Mouse (Mus musculus) stomach, postnatal 0 days (tissue): ENCODE data around the gene Rft1. TPM values are rescaled to one million over a fixed set of nuclear protein-coding genes. Genes with fewer than 3 reads are reported as not detected.

Source experiments
- ATAC-seq: fragments of 200-750 bp; cut with Nextera tagmentation; 2 replicates; pipeline ENCODE4 v1.8.0; 2017; ENCODE audit not compliant: low FRiP score, low TSS enrichment
- DNase-seq: peaks from one replicate; pipeline ENCODE4 v3.0.0-alpha.2; 2016; ENCODE audit warnings: low spot score
- H3K27ac ChIP-seq: fragments of 300-500 bp; sonication (generic); replicated peaks from 2 replicates; pipeline ENCODE4 v1.5.1; 2014; ENCODE audit warnings: mild to moderate bottlenecking, control low read depth
- H3K27me3 ChIP-seq: fragments of 300-500 bp; sonication (generic); 2 replicates; pipeline ENCODE4 v1.6.1; 2014; ENCODE audit warnings: low read length; ENCODE audit not compliant: control insufficient read depth, insufficient read depth
- H3K36me3 ChIP-seq: fragments of 300-500 bp; sonication (generic); 2 replicates; pipeline ENCODE4 v1.6.1; 2014; ENCODE audit warnings: low read length, mixed read lengths; ENCODE audit not compliant: control insufficient read depth, insufficient read depth
- H3K4me1 ChIP-seq: fragments of 300-500 bp; sonication (generic); replicated peaks from 2 replicates; pipeline ENCODE4 v1.6.1; 2014; ENCODE audit warnings: antibody characterized with exemption; ENCODE audit not compliant: control insufficient read depth, insufficient read depth
- H3K4me2 ChIP-seq: fragments of 300-500 bp; sonication (generic); replicated peaks from 2 replicates; pipeline ENCODE4 v1.6.1; 2014; ENCODE audit warnings: low read depth, mild to moderate bottlenecking, control low read depth, moderate library complexity
- H3K4me3 ChIP-seq: fragments of 300-500 bp; sonication (generic); 2 replicates; pipeline ENCODE4 v1.5.1; 2014; ENCODE audit warnings: low read depth, low read length, control low read depth
- H3K9ac ChIP-seq: fragments of 300-500 bp; sonication (generic); 2 replicates; pipeline ENCODE4 v1.6.1; 2014; ENCODE audit warnings: mild to moderate bottlenecking, low read length, control low read depth, mixed read lengths
- H3K9me3 ChIP-seq: fragments of 300-500 bp; sonication (generic); 2 replicates; pipeline ENCODE4 v1.6.1; 2016; ENCODE audit warnings: low read length; ENCODE audit not compliant: control insufficient read depth
- CTCF ChIP-seq: IDR thresholded peaks from 2 replicates; pipeline ENCODE4 v1.5.1; 2016; ENCODE audit warnings: antibody characterized with exemption, low read depth, mild to moderate bottlenecking, moderate library complexity
- EP300 ChIP-seq: optimal IDR thresholded peaks from 2 replicates; pipeline ENCODE3; 2016; ENCODE audit warnings: antibody characterized with exemption
- WGBS: fragments of 180-500 bp; shearing (Covaris S2); extraction: QIAGEN DNeasy Blood & Tissue Kit; methylation state at CpG from one replicate; pipeline ENCODE4 v1.1.7; 2014; 5-methylcytosine and 5-hydroxymethylcytosine counted together
- polyA plus RNA-seq: library from polyadenylated mRNA; unstranded; fragments of >200 nt; fragmentation: Nextera tagmentation; extraction: Ambion mirVana; gene quantifications from 2 replicates; pipeline ENCODE4 v1.2.1, GENCODE M21; 2015

The Rft1 gene
- 12.1 and 12.3 TPM in 2 replicates for polyA plus RNA-seq

DNA sequence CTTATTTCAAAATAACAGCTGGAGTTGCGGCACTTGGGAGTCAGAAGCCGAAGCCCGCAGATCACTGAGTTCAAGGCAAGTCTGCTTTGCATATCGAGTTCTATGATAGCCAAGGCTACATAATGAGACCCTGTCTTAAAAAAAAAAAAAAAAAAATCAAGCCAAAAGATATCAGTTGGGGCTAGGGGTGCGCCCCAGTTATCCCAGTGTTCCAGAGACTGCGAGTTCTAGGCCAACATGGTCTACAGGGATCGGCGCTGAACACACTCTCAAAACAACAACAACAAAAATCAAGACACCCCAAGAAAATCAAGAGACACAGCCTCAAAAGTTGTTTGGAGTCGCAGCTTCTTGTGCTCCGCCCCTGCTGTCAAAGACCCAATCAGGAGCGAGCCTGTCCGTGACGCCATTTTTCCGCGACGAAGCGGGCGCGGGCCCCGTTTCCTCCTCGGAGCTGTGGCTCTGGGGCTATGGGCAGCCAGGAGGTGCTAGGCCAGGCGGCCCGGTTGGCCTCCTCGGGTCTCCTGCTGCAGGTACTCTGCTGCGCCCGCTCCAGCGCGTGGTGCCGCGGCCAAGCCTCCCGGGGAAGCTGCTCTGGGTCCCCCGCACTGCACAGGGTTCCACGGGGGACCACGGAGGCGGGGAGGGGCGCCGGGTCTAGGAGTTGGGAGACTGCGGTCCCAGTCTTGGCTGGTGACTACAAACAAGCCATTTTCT lies at the start of gene Rft1:
Gene Rft1, plus strand, starts transcription at position 418 of the 717 bp plus-strand sequence.
- TF ChIP-seq CTCF (peak; percentile 54), EP300 (no peak)
- Histone ChIP-seq H3K4me1 (0 out of 2 replicates have a peak, but pooled peaks cover 3% of the 10 kb centered on the region), H3K4me3 (peak within 1 kb of the TSS; percentile 95), H3K4me2 (peak within 1 kb of the TSS; percentile 65), H3K36me3 (no peaks in the 10 kb centered on the region), H3K27ac (peak within 1 kb of the TSS; percentile 96), H3K9me3 (no peaks in the 10 kb centered on the region), H3K9ac (peak within 1 kb of the TSS; percentile 100), H3K27me3 (no peaks in the 10 kb centered on the region)
- DNase-seq, result peak; percentile 99
- peak; percentile 87 for ATAC-seq
- 3% methylated on average over 38 of the region's 38 CpGs for WGBS

DNA sequence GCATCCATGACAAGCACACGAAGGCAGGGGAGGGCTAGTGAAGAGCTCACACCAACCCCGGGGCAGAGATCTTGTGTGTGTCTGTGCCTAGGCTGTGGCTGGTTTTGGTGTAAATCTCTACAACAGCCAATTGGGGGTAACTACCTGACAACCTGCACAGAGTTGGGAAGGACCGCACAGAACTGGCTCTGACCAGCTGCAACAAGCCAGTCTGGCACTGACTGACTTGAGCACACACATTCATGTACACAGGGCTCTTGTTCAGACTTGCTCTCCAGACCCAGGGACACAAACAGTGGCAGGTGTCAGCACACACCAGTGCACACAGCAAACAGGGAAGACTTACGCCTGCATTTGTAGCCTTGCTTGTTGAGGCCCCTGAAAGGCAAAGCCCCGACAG lies 47.3 kb upstream of the Rft1 start:
- no peak overlapping the region for H3K9ac ChIP-seq
- H3K27me3 ChIP-seq, result no peaks in the 10 kb centered on the region
- H3K27ac ChIP-seq, result no peak overlapping the region
- no peak overlapping the region for H3K4me2 ChIP-seq
- ATAC-seq (peak; percentile 38; the same call in 1 of the 2 replicates), DNase-seq (no peak)
- H3K9me3 ChIP-seq, result no peaks in the 10 kb centered on the region
- WGBS, result 70% methylated on average over 5 of the region's 5 CpGs
- peaks cover 27% of the 10 kb centered on the region for H3K36me3 ChIP-seq
- no peaks in the 10 kb centered on the region for H3K4me1 ChIP-seq
- TF ChIP-seq CTCF (no peak), EP300 (no peak)
- no peak overlapping the region for H3K4me3 ChIP-seq

DNA sequence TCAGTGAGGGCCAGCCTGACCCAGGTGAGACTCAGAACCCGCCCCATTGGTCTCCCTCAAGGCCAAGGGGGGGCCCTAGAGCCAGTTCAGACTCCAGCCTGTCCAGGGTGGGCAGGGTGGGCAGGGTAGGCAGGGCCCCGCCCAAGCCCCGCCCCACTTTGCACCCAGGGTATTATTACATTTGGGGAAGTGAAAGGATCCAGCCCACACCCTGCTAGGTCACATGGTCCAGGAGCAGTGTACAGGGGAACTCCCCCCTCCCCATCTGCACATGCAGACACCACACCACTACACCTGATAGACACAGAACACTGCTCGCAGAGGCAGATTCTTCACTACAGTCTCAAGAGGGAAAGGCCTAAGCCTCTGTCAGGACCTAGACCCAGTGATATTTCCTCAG lies 46.5 kb upstream of the Rft1 start:
- Histone ChIP-seq H3K4me2 (no peak overlapping the region), H3K36me3 (peaks cover 20% of the 10 kb centered on the region), H3K9ac (no peak overlapping the region), H3K4me1 (no peaks in the 10 kb centered on the region), H3K27me3 (no peaks in the 10 kb centered on the region), H3K27ac (no peak overlapping the region), H3K9me3 (no peaks in the 10 kb centered on the region), H3K4me3 (no peak overlapping the region)
- DNase-seq, result no peak
- 66% methylated on average over 2 of the region's 4 CpGs for WGBS
- TF ChIP-seq EP300, result no peak
- TF ChIP-seq CTCF, result no peak
- peak; percentile 8; the same call in 1 of the 2 replicates for ATAC-seq

DNA sequence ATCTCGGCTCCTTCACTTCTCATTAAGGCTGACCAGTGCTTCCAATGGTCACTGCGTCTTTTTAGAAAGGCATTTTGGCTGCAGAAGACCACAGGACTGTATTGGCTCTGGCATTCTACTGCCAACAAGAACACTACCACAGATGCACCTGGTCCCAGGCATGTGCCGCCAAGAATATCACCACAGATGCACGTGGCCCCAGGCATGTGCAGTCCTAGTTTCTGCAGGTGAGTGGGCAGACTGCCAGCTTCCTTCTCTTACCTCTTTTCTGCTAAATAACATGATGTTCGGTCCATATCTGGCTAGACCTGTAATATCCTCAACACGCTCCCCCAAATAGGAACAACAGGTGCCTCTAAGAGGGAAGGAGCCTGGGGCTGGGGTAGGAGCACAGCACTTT lies 46.0 kb upstream of the Rft1 start:
- H3K27ac ChIP-seq, result no peak overlapping the region
- TF ChIP-seq EP300, result no peak
- no peak for TF ChIP-seq CTCF
- H3K4me1 ChIP-seq, result no peaks in the 10 kb centered on the region
- ATAC-seq (no peak), DNase-seq (no peak)
- H3K9ac ChIP-seq, result no peak overlapping the region
- no peaks in the 10 kb centered on the region for H3K27me3 ChIP-seq
- peaks cover 17% of the 10 kb centered on the region for H3K36me3 ChIP-seq
- no peak overlapping the region for H3K4me3 ChIP-seq
- no peak overlapping the region for H3K4me2 ChIP-seq
- 71% methylated on average over 6 of the region's 6 CpGs for WGBS
- H3K9me3 ChIP-seq, result no peaks in the 10 kb centered on the region

DNA sequence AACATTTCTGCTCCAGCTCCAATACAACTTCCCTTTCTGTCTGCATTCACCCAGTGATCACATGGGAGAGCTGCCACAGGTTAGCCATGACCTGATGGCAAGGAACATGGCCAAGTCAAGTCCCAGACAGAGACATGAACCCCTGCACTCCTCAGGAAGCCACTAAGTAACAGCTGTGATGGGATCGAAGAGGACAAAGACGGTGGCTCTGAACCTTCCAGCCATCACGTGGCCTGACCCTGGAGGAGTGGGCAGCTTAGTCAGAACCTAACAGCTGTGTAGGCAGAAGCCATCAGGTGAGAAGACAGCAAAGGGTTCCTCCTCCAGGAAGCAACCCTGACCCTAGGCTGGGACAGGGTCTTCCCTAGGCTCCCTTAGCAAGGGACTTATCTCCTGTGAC lies 44.7 kb upstream of the Rft1 start:
- Histone ChIP-seq H3K4me1 (no peaks in the 10 kb centered on the region), H3K4me2 (no peak overlapping the region), H3K9me3 (no peaks in the 10 kb centered on the region), H3K27ac (no peak overlapping the region), H3K9ac (no peak overlapping the region), H3K36me3 (peaks cover 13% of the 10 kb centered on the region; the same call in 1 of the 2 replicates), H3K27me3 (no peaks in the 10 kb centered on the region), H3K4me3 (no peak overlapping the region)
- 89% methylated on average over 3 of the region's 3 CpGs for WGBS
- no peak for DNase-seq
- TF ChIP-seq CTCF (no peak), EP300 (no peak)
- no peak for ATAC-seq

DNA sequence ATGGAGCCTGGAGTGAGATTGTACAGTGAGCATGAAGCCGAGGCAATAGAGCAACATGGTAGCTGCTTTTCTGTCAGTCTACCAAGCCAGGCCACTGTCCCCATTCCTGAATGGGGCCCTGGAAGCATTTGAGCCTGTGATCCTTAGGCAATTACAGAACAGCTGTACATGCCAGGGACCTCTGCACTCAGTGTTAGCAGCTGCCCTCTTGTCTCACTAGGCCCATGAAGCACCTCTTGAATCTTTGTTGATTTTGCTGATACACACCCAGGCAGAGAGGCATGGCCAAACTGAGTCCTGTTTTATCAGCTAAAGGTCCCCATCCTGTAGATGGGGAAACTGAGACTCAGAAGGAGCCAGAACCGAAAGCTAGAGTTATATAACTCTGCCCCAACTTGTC lies 43.9 kb upstream of the Rft1 start:
- Histone ChIP-seq H3K27ac (no peak overlapping the region), H3K4me2 (no peak overlapping the region), H3K36me3 (peaks cover 13% of the 10 kb centered on the region; the same call in 1 of the 2 replicates), H3K9ac (no peak overlapping the region), H3K4me3 (no peak overlapping the region), H3K9me3 (no peaks in the 10 kb centered on the region), H3K4me1 (0 out of 2 replicates have a peak, but pooled peaks cover 2% of the 10 kb centered on the region), H3K27me3 (no peaks in the 10 kb centered on the region)
- no peak for ATAC-seq
- TF ChIP-seq EP300 (no peak), CTCF (no peak)
- no peak for DNase-seq
- 64% methylated on average over 2 of the region's 2 CpGs for WGBS
